Mouse (Mus musculus) megakaryocyte, embryonic 14.5 days (primary cell): ENCODE measurements around the gene Ap3b2. TPM values are rescaled to one million over a fixed set of nuclear protein-coding genes. Genes with fewer than 3 reads are reported as not detected.

ENCODE experiments used
- H3K27me3 ChIP-seq: replicated peaks from 2 replicates; pipeline ENCODE3; 2012; ENCODE audit warnings: inconsistent platforms
- H3K36me3 ChIP-seq: replicated peaks from 2 replicates; pipeline ENCODE3; 2012; ENCODE audit warnings: low read length, inconsistent platforms, mixed read lengths
- H3K4me1 ChIP-seq: 2 replicates; pipeline ENCODE4 v1.6.1; 2012; ENCODE audit warnings: inconsistent platforms
- H3K4me3 ChIP-seq: replicated peaks from 2 replicates; pipeline ENCODE3; 2012; ENCODE audit warnings: moderate library complexity, mild to moderate bottlenecking, inconsistent platforms
- H3K9me3 ChIP-seq: 2 replicates; pipeline ENCODE4 v1.6.1; 2012; ENCODE audit warnings: inconsistent platforms
- FLI1 ChIP-seq: IDR thresholded peaks from 2 replicates; pipeline ENCODE4 v1.6.1; 2012; ENCODE audit warnings: low read length, inconsistent platforms, mixed read lengths
- GATA1 ChIP-seq: IDR thresholded peaks from 3 replicates; pipeline ENCODE4 v1.6.1; 2012; ENCODE audit warnings: mixed read lengths, low read length, inconsistent platforms, borderline replicate concordance
- polyA plus RNA-seq: library from polyadenylated mRNA; stranded (reverse); fragments of >175 nt; gene quantifications from 2 replicates; pipeline ENCODE4 v1.2.3, GENCODE M21; 2012; ENCODE audit warnings: low replicate concordance; ENCODE audit not compliant: insufficient read depth

The Ap3b2 gene
- polyA plus RNA-seq, 1 experiment, result not detected

DNA sequence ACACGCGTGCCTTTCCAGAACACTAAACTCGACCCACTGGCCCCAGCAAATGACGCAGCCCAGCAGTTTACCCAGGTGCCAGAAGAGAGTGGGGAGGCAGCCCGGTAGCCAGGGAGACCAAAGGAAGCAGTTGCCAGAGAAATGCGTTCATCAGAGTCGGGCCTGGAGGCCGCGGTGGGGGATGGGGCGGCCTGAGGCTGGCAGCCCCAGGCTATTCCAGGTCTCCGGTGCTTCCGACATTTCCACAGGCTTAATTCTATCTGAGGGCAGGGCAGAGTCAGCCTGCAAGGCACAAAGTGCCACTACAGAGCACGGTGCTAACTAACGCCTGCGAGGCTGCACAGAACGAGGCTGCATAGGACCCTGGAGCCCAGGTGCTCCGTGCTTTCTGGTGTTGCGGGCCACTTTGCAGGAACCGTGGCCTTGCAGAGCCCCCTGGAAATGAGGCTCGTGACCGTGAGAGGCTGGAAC, 40.7 kb downstream of the Ap3b2 start:
- peaks cover 75% of the 10 kb centered on the region for H3K27me3 ChIP-seq
- peak overlapping the region; percentile 88 for H3K4me3 ChIP-seq
- H3K36me3 ChIP-seq, result no peaks in the 10 kb centered on the region
- TF ChIP-seq GATA1 (no peak), FLI1 (no peak)
- H3K9me3 ChIP-seq, result peaks cover 11% of the 10 kb centered on the region
- H3K4me1 ChIP-seq, result peaks cover 26% of the 10 kb centered on the region

Other genes starting within 250 kb of the Ap3b2 start
- 57.3 and 223 TPM in 2 replicates for gene Rps17, start 148.7 kb downstream of the Ap3b2 start, polyA plus RNA-seq
- gene Cpeb1, start 38.5 kb downstream of the Ap3b2 start, polyA plus RNA-seq, result not detected in 2 replicates
- gene BC048679, start 4.4 kb upstream of the Ap3b2 start, polyA plus RNA-seq, result not detected in 2 replicates
- gene Fsd2, start 73.0 kb upstream of the Ap3b2 start, polyA plus RNA-seq, result not detected in 2 replicates
- 18.6 and 29.6 TPM in 2 replicates for gene Whamm, start 77.3 kb upstream of the Ap3b2 start, polyA plus RNA-seq
- 1.3 and 4.4 TPM in 2 replicates for gene Homer2, start 213.6 kb upstream of the Ap3b2 start, polyA plus RNA-seq